Mouse (Mus musculus) embryonic fibroblast, embryonic 13.5 days (primary cell): ENCODE measurements at regions not wholly inside any gene's neighbourhood (a gene's known extent, or its start where the extent isn't known, plus 50 kb on each side); places are given as distances from the start of the nearest gene placed in this dataset.
A peak's percentile ranks its signal among the peaks of the same experiment; 100 is the strongest.

ENCODE experiments used
- H3K27ac ChIP-seq: 2 replicates; pipeline ENCODE4 v1.5.1; 2012; ENCODE audit warnings: low read length, control low read depth, inconsistent platforms; ENCODE audit not compliant: insufficient read depth
- H3K4me1 ChIP-seq: 2 replicates; pipeline ENCODE4 v1.6.1; 2011; ENCODE audit warnings: low read length; ENCODE audit not compliant: control insufficient read depth, insufficient read depth
- H3K4me3 ChIP-seq: 2 replicates; pipeline ENCODE4 v1.5.1; 2011; ENCODE audit warnings: mild to moderate bottlenecking, control low read depth, low read length; ENCODE audit not compliant: insufficient read depth
- CTCF ChIP-seq: IDR thresholded peaks from 2 replicates; pipeline ENCODE4 v1.5.1; 2011; ENCODE audit warnings: mild to moderate bottlenecking, control low read depth, low read length, moderate library complexity, borderline replicate concordance; ENCODE audit not compliant: insufficient read depth
- POLR2A ChIP-seq: IDR thresholded peaks from 2 replicates; pipeline ENCODE4 v1.6.1; 2011; ENCODE audit warnings: low read depth, mild to moderate bottlenecking, control low read depth, low read length, moderate library complexity

- Histone ChIP-seq H3K27ac (peak overlapping the region; percentile 75), H3K4me3 (no peak overlapping the region), H3K4me1 (0 out of 2 replicates have a peak, but pooled peaks cover 5% of the 10 kb centered on the region)
- TF ChIP-seq CTCF, result no peak
- TF ChIP-seq POLR2A, result no peak
These were observed 86.5 kb upstream of the Tspan5 start for GRCm38 (mm10) chr3:138655479-138655878.

GRCm38 (mm10) chr3:138662625-138663024 is 79.4 kb upstream of the Tspan5 start:
- no peak overlapping the region for H3K4me3 ChIP-seq
- no peaks in the 10 kb centered on the region for H3K4me1 ChIP-seq
- TF ChIP-seq POLR2A (no peak), CTCF (no peak)
- no peak overlapping the region for H3K27ac ChIP-seq

GRCm38 (mm10) chr3:138668394-138669092 is 73.5 kb upstream of the Tspan5 start:
- Histone ChIP-seq H3K4me3 (no peak overlapping the region), H3K4me1 (no peaks in the 10 kb centered on the region), H3K27ac (no peak overlapping the region)
- TF ChIP-seq CTCF (no peak), POLR2A (no peak)

- Histone ChIP-seq H3K4me3 (no peak overlapping the region), H3K27ac (no peak overlapping the region), H3K4me1 (0 out of 2 replicates have a peak, but pooled peaks cover 4% of the 10 kb centered on the region)
- TF ChIP-seq POLR2A (no peak), CTCF (no peak)
These were observed 66.1 kb upstream of the Tspan5 start for GRCm38 (mm10) chr3:138675881-138676280.

GRCm38 (mm10) chr3:138678351-138678750 is 63.6 kb upstream of the Tspan5 start:
- no peak for TF ChIP-seq POLR2A
- no peak for TF ChIP-seq CTCF
- H3K4me3 ChIP-seq, result no peak overlapping the region
- no peak overlapping the region for H3K27ac ChIP-seq
- H3K4me1 ChIP-seq, result 0 out of 2 replicates have a peak, but pooled peaks cover 4% of the 10 kb centered on the region

- no peak for TF ChIP-seq POLR2A
- TF ChIP-seq CTCF, result no peak
- no peak overlapping the region for H3K27ac ChIP-seq
- H3K4me1 ChIP-seq, result no peaks in the 10 kb centered on the region
- no peak overlapping the region for H3K4me3 ChIP-seq
These were observed 55.3 kb upstream of the Tspan5 start for GRCm38 (mm10) chr3:138686636-138687230.

GRCm38 (mm10) chr3:138688606-138689005 is 53.4 kb upstream of the Tspan5 start:
- Histone ChIP-seq H3K4me3 (no peak overlapping the region), H3K4me1 (no peaks in the 10 kb centered on the region), H3K27ac (no peak overlapping the region)
- TF ChIP-seq POLR2A, result no peak
